Mouse (Mus musculus) cortical plate, adult 2 months (tissue): ENCODE measurements at regions not wholly inside any gene's neighbourhood (a gene's known extent, or its start where the extent isn't known, plus 50 kb on each side); places are given as distances from the start of the nearest gene placed in this dataset.

Source experiments
- CTCF ChIP-seq: fragments of 200-500 bp; IDR thresholded peaks from 2 replicates; pipeline ENCODE4 v1.5.1; 2011; ENCODE audit warnings: mild to moderate bottlenecking, control low read depth, low read length; ENCODE audit not compliant: insufficient read depth; ENCODE audit errors: extremely low read depth
- POLR2A ChIP-seq: fragments of 200-500 bp; IDR thresholded peaks from 2 replicates; pipeline ENCODE4 v1.6.1; 2011; ENCODE audit warnings: mild to moderate bottlenecking, low read length, control low read depth; ENCODE audit not compliant: insufficient read depth; ENCODE audit errors: extremely low read depth

GRCm38 (mm10) chr8:116320014-116320680 is 184.6 kb upstream of the Dynlrb2 start:
- TF ChIP-seq CTCF, result no peak
- TF ChIP-seq POLR2A, result no peak
